Mouse (Mus musculus): ENCODE measurements around the gene Gpr15. TPM values are rescaled to one million over a fixed set of nuclear protein-coding genes. Genes with fewer than 3 reads are reported as not detected.

Gpr15 gene
- polyA plus RNA-seq, 1 experiment from 2014 or later = not detected

- H3K9ac ChIP-seq (ENCODE audit: low read depth, low read length) = no peak overlapping the region
- no peak overlapping the region for H3K27ac ChIP-seq (ENCODE audit: low read length)
- no peaks in the 10 kb centered on the region for H3K27me3 ChIP-seq (ENCODE audit: control insufficient read depth, insufficient read depth, low read depth, low read length)
- no peaks in the 10 kb centered on the region for H3K36me3 ChIP-seq (ENCODE audit: control insufficient read depth, insufficient read depth)
- no peak for ATAC-seq (ENCODE audit: low read depth)
- H3K9me3 ChIP-seq (replicated peaks; ENCODE audit: control insufficient read depth, low read length) = no peaks in the 10 kb centered on the region
- H3K4me3 ChIP-seq (ENCODE audit: low read depth, low read length) = no peak overlapping the region
- H3K4me1 ChIP-seq (ENCODE audit: control insufficient read depth, low read depth, low read length) = no peaks in the 10 kb centered on the region
- 71% methylated on average over 5 of the region's 5 CpGs for WGBS (ENCODE audit: insufficient replicate concordance)
- no peak overlapping the region for H3K4me2 ChIP-seq (ENCODE audit: low read depth, low read length)
These were observed 24.8 kb downstream of the Gpr15 start for GRCm38 (mm10) chr16:58694091-58694490.

DNA sequence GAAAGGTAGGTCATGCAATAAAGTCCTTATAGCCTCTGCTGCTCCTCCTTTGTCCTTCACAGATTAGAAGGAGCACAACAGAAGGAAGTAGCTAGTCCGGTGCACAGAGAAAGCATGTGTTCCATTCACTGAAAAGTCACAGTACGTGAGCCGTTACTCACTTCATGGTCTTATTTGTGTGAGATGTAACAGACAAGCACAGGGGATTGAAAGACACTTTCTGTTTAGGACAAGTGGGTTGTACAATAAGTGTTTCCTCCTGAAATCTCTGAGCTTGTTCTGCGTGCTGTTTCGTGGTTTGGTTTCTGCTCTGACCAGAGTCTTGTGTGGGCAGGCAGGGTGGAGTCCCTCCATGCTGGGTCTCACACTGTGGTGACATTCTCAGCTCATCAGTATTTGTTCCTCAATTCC is 28.5 kb downstream of the Gpr15 start:
- H3K27me3 ChIP-seq (ENCODE audit: control insufficient read depth, insufficient read depth, low read depth, low read length) = no peaks in the 10 kb centered on the region
- ATAC-seq (ENCODE audit: low read depth) = no peak
- no peak overlapping the region for H3K4me3 ChIP-seq (ENCODE audit: low read depth, low read length)
- H3K9me3 ChIP-seq (replicated peaks; ENCODE audit: control insufficient read depth, low read length) = no peaks in the 10 kb centered on the region
- no peaks in the 10 kb centered on the region for H3K36me3 ChIP-seq (ENCODE audit: control insufficient read depth, insufficient read depth)
- H3K4me1 ChIP-seq (ENCODE audit: control insufficient read depth, low read depth, low read length) = no peaks in the 10 kb centered on the region; the same call in 1 of the 2 replicates
- WGBS (ENCODE audit: insufficient replicate concordance) = 37% methylated on average over 5 of the region's 5 CpGs
- no peak overlapping the region for H3K4me2 ChIP-seq (ENCODE audit: low read depth, low read length)
- no peak overlapping the region for H3K9ac ChIP-seq (ENCODE audit: low read depth, low read length)
- no peak overlapping the region for H3K27ac ChIP-seq (ENCODE audit: low read length)

DNA sequence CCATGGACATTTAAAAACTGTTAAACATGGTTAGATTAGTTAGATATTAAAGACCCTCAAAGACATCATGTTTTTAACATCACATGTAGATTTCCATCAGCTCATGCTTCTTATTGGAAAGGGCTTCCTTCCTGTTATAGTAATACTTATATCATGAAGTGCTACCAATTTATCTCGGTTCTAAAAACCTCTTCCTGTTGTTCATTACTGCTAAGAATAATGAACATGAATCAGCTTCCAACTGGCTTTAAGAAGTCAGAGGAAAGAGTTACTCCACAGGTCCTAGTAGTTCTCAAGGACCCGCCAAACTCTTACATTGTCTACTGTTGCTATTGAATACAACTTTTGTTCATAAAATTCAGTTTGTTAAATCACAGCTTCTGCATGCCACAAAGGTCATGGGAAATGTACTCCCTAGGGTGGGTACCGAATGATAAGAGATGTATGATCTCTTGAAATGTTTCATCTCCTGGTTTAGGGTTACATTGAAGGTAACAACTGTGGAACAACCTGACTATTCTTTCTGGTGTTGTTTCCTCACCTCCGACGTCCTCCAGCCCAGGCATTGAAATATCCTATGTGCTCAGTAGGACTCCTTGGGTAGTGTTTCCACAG is 29.2 kb downstream of the Gpr15 start:
- Histone ChIP-seq H3K4me3 (ENCODE audit: low read depth, low read length) (no peak overlapping the region), H3K4me1 (ENCODE audit: control insufficient read depth, low read depth, low read length) (no peaks in the 10 kb centered on the region; the same call in 1 of the 2 replicates), H3K36me3 (ENCODE audit: control insufficient read depth, insufficient read depth) (no peaks in the 10 kb centered on the region), H3K4me2 (ENCODE audit: low read depth, low read length) (no peak overlapping the region), H3K9ac (ENCODE audit: low read depth, low read length) (no peak overlapping the region), H3K9me3 (replicated peaks; ENCODE audit: control insufficient read depth, low read length) (no peaks in the 10 kb centered on the region), H3K27ac (ENCODE audit: low read length) (no peak overlapping the region), H3K27me3 (ENCODE audit: control insufficient read depth, insufficient read depth, low read depth, low read length) (no peaks in the 10 kb centered on the region)
- ATAC-seq (ENCODE audit: low read depth) = no peak
- WGBS (ENCODE audit: insufficient replicate concordance) = 55% methylated on average over 5 of the region's 5 CpGs

DNA sequence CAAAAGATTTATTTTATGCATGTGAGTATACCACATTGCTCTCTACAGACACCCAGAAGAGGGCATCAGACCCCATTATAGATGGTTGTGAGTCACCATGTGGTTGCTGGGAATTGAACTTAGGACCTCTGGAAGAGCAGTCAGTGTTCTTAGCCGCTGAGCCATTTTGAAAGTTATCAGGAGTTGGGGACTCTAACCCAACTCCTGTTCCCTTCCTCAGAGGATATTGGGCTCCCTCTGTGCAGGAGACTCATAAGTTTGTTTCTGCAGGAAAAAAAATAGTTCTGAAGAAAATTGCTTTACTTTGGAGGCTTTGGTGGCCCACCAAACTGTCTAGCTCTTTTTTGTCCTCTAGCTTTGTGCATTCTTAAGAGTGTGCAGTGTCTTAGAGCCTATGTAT is 30.3 kb downstream of the Gpr15 start:
- Histone ChIP-seq H3K4me2 (ENCODE audit: low read depth, low read length) (no peak overlapping the region), H3K9ac (ENCODE audit: low read depth, low read length) (no peak overlapping the region), H3K27me3 (ENCODE audit: control insufficient read depth, insufficient read depth, low read depth, low read length) (no peaks in the 10 kb centered on the region), H3K36me3 (ENCODE audit: control insufficient read depth, insufficient read depth) (no peaks in the 10 kb centered on the region), H3K4me3 (ENCODE audit: low read depth, low read length) (no peak overlapping the region), H3K4me1 (ENCODE audit: control insufficient read depth, low read depth, low read length) (no peaks in the 10 kb centered on the region; the same call in 1 of the 2 replicates), H3K9me3 (replicated peaks; ENCODE audit: control insufficient read depth, low read length) (no peaks in the 10 kb centered on the region), H3K27ac (ENCODE audit: low read length) (no peak overlapping the region)
- ATAC-seq (ENCODE audit: low read depth) = no peak
- 81% methylated on average over 1 of the region's 1 CpGs for WGBS (ENCODE audit: insufficient replicate concordance)

DNA sequence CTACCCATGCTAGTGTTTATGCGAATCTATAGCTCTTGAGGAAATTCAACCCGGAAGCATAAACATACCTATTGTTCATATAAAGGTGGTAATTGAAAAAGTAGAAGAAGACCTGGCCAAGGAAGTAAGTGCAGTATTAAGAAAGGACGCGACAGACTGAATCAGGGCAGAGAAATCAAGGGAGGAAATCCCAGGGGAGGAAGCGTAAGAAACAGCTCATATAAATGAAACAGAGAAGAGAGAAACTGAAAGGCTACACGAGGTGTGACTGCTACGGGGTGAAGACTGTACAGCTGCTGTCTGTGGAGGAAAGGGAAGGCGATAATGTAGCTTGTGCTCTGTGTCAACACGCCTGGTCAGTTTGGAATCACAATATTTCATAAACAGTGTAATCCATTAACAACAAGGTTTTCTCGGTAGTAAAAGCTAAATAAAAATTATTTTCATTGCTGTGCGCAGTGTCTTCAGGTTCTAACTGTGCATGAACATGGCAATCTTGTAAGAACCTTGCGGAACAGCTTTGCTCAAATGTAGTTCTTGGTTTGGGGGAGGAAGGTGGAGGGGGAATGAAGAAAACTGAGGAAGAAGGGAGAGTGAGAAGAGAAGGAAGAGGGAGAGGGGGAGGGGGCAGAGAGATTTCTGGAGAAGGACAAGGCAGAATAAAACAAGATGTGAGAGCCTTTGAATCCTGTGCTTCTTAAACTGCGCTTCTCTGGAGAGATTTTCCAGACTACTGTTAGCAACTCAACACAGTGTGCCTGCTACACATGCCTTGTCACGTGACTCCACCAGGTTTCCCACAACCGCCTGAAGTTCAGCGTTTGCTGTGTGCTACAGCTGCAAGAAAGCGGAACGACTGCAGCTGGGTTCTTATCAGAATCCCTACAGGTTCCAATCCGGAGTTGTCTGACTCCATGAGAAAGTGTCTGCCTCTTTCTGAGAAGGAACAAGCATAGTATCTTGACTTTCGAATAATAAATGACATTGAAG is 33.0 kb downstream of the Gpr15 start:
- H3K27me3 ChIP-seq (ENCODE audit: control insufficient read depth, insufficient read depth, low read depth, low read length) = no peaks in the 10 kb centered on the region
- no peaks in the 10 kb centered on the region; the same call in 1 of the 2 replicates for H3K4me1 ChIP-seq (ENCODE audit: control insufficient read depth, low read depth, low read length)

GRCm38 (mm10) chr16:58684537-58684936 is 34.3 kb downstream of the Gpr15 start:
- no peak overlapping the region for H3K4me3 ChIP-seq (ENCODE audit: low read depth, low read length)
- no peak overlapping the region for H3K9ac ChIP-seq (ENCODE audit: low read depth, low read length)
- H3K27ac ChIP-seq (ENCODE audit: low read length) = peak overlapping the region; percentile 69
- H3K4me1 ChIP-seq (ENCODE audit: control insufficient read depth, low read depth, low read length) = no peaks in the 10 kb centered on the region; the same call in 1 of the 2 replicates
- H3K36me3 ChIP-seq (ENCODE audit: control insufficient read depth, insufficient read depth) = peaks cover 21% of the 10 kb centered on the region
- H3K4me2 ChIP-seq (ENCODE audit: low read depth, low read length) = no peak overlapping the region
- ATAC-seq (ENCODE audit: low read depth) = peak; percentile 56; the same call in 1 of the 2 replicates
- H3K27me3 ChIP-seq (ENCODE audit: control insufficient read depth, insufficient read depth, low read depth, low read length) = no peaks in the 10 kb centered on the region
- no peaks in the 10 kb centered on the region for H3K9me3 ChIP-seq (replicated peaks; ENCODE audit: control insufficient read depth, low read length)

More for the DNA sequence above, 33.0 kb downstream of the Gpr15 start:
- Histone ChIP-seq H3K9ac (ENCODE audit: low read depth, low read length) (no peak overlapping the region), H3K9me3 (replicated peaks; ENCODE audit: control insufficient read depth, low read length) (no peaks in the 10 kb centered on the region), H3K4me3 (ENCODE audit: low read depth, low read length) (no peak overlapping the region), H3K36me3 (ENCODE audit: control insufficient read depth, insufficient read depth) (peaks cover 16% of the 10 kb centered on the region), H3K27ac (ENCODE audit: low read length) (no peak overlapping the region), H3K4me2 (ENCODE audit: low read depth, low read length) (no peak overlapping the region)
- WGBS (ENCODE audit: insufficient replicate concordance) = 59% methylated on average over 20 of the region's 20 CpGs
- ATAC-seq (ENCODE audit: low read depth) = no peak

DNA sequence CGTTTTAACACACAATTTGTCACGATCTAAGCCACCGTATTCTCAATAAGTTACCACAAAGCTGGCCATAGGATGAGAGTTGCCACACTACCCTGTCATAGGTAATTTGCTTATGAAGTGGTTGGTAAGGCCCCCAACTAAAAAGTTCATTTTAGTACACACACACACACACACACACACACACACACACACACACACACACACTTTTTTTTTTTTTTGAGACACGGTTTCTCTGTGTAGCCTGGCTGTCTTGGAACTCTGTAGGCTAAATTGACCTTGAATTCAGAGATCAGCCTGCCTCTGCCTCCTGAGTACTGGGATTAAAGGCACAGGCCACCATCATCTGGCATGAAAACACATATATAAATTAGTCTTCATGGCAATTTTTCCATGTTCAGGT is 35.0 kb downstream of the Gpr15 start:
- no peaks in the 10 kb centered on the region; the same call in 1 of the 2 replicates for H3K4me1 ChIP-seq (ENCODE audit: control insufficient read depth, low read depth, low read length)
- peaks cover 25% of the 10 kb centered on the region for H3K36me3 ChIP-seq (ENCODE audit: control insufficient read depth, insufficient read depth)
- ATAC-seq (ENCODE audit: low read depth) = no peak
- no peak overlapping the region for H3K9ac ChIP-seq (ENCODE audit: low read depth, low read length)
- H3K27me3 ChIP-seq (ENCODE audit: control insufficient read depth, insufficient read depth, low read depth, low read length) = no peaks in the 10 kb centered on the region
- H3K27ac ChIP-seq (ENCODE audit: low read length) = peak overlapping the region; percentile 69
- no peak overlapping the region for H3K4me3 ChIP-seq (ENCODE audit: low read depth, low read length)
- H3K9me3 ChIP-seq (replicated peaks; ENCODE audit: control insufficient read depth, low read length) = no peaks in the 10 kb centered on the region
- H3K4me2 ChIP-seq (ENCODE audit: low read depth, low read length) = no peak overlapping the region
- WGBS (ENCODE audit: insufficient replicate concordance) = 80% methylated on average over 4 of the region's 4 CpGs

GRCm38 (mm10) chr16:58682870-58683269 is 36.0 kb downstream of the Gpr15 start:
- H3K27me3 ChIP-seq (ENCODE audit: control insufficient read depth, insufficient read depth, low read depth, low read length) = no peaks in the 10 kb centered on the region

GRCm38 (mm10) chr16:58682046-58682445 is 36.8 kb downstream of the Gpr15 start:
- H3K36me3 ChIP-seq (ENCODE audit: control insufficient read depth, insufficient read depth) = peaks cover 42% of the 10 kb centered on the region
- peak overlapping the region; percentile 42; the same call in 1 of the 2 replicates for H3K27ac ChIP-seq (ENCODE audit: low read length)
- H3K9ac ChIP-seq (ENCODE audit: low read depth, low read length) = no peak overlapping the region
- peaks cover 15% of the 10 kb centered on the region for H3K4me1 ChIP-seq (ENCODE audit: control insufficient read depth, low read depth, low read length)
- WGBS (ENCODE audit: insufficient replicate concordance) = 92% methylated on average over 6 of the region's 6 CpGs
- H3K4me2 ChIP-seq (ENCODE audit: low read depth, low read length) = no peak overlapping the region
- no peaks in the 10 kb centered on the region for H3K9me3 ChIP-seq (replicated peaks; ENCODE audit: control insufficient read depth, low read length)
- H3K27me3 ChIP-seq (ENCODE audit: control insufficient read depth, insufficient read depth, low read depth, low read length) = no peaks in the 10 kb centered on the region
- no peak for ATAC-seq (ENCODE audit: low read depth)
- H3K4me3 ChIP-seq (ENCODE audit: low read depth, low read length) = no peak overlapping the region

More at GRCm38 (mm10) chr16:58682870-58683269, 36.0 kb downstream of the Gpr15 start:
- ATAC-seq (ENCODE audit: low read depth) = no peak
- Histone ChIP-seq H3K4me1 (ENCODE audit: control insufficient read depth, low read depth, low read length) (peaks cover 7% of the 10 kb centered on the region), H3K4me3 (ENCODE audit: low read depth, low read length) (no peak overlapping the region), H3K4me2 (ENCODE audit: low read depth, low read length) (no peak overlapping the region), H3K9ac (ENCODE audit: low read depth, low read length) (no peak overlapping the region), H3K27ac (ENCODE audit: low read length) (no peak overlapping the region), H3K9me3 (replicated peaks; ENCODE audit: control insufficient read depth, low read length) (no peaks in the 10 kb centered on the region), H3K36me3 (ENCODE audit: control insufficient read depth, insufficient read depth) (peaks cover 34% of the 10 kb centered on the region)
- 91% methylated on average over 7 of the region's 7 CpGs for WGBS (ENCODE audit: insufficient replicate concordance)

Data from liver, embryonic 16.5 days (tissue).